Mouse (Mus musculus) limb, embryonic 10.5 days (tissue): ENCODE measurements around the gene Samhd1. TPM values are rescaled to one million over a fixed set of nuclear protein-coding genes. Genes with fewer than 3 reads are reported as not detected.

Experiments
- DNase-seq: peaks from one replicate; pipeline ENCODE4 v3.0.0-alpha.2; 2017; ENCODE audit warnings: low spot score
- H3K27ac ChIP-seq: fragments of 300-500 bp; sonication (generic); 2 replicates; pipeline ENCODE4 v1.5.1; 2016; ENCODE audit warnings: mild to moderate bottlenecking
- H3K27me3 ChIP-seq: fragments of 300-500 bp; sonication (generic); 2 replicates; pipeline ENCODE4 v1.6.1; 2016; ENCODE audit warnings: low read depth, mild to moderate bottlenecking; ENCODE audit not compliant: poor library complexity, severe bottlenecking
- H3K36me3 ChIP-seq: fragments of 300-500 bp; sonication (generic); 2 replicates; pipeline ENCODE4 v1.6.1; 2016; ENCODE audit warnings: mild to moderate bottlenecking, moderate library complexity
- H3K4me1 ChIP-seq: fragments of 300-500 bp; sonication (generic); 2 replicates; pipeline ENCODE4 v1.6.1; 2016
- H3K4me3 ChIP-seq: fragments of 300-500 bp; sonication (generic); 2 replicates; pipeline ENCODE4 v1.5.1; 2016; ENCODE audit warnings: mild to moderate bottlenecking, moderate library complexity
- H3K9me3 ChIP-seq: fragments of 300-500 bp; sonication (generic); replicated peaks from 2 replicates; pipeline ENCODE4 v1.6.1; 2016; ENCODE audit warnings: mild to moderate bottlenecking
- WGBS: fragments of 180-500 bp; shearing (Covaris S2); methylation state at CpG from one replicate; pipeline ENCODE4 v1.1.7; 2016; 5-methylcytosine and 5-hydroxymethylcytosine counted together
- polyA plus RNA-seq: library from polyadenylated mRNA; unstranded; fragments of >200 nt; fragmentation: Nextera tagmentation; extraction: Ambion mirVana; gene quantifications from 2 replicates; pipeline ENCODE4 v1.2.1, GENCODE M21; 2016

The Samhd1 gene
- polyA plus RNA-seq, 1 experiment from 2014 or later, result 27.3 TPM

GRCm38 (mm10) chr2:157048395-157049181 lies 86.5 kb downstream of the Samhd1 start:
- Histone ChIP-seq H3K4me3 (no peak overlapping the region), H3K27ac (no peak overlapping the region), H3K4me1 (no peaks in the 10 kb centered on the region), H3K27me3 (no peaks in the 10 kb centered on the region), H3K36me3 (peaks cover 100% of the 10 kb centered on the region), H3K9me3 (no peaks in the 10 kb centered on the region)
- DNase-seq, result no peak
- WGBS, result 94% methylated on average over 13 of the region's 13 CpGs

Other genes with a start within 250 kb of the Samhd1 start
- 0.45 and 0.58 TPM in 2 replicates for gene Sla2, start 248.1 kb downstream of the Samhd1 start, polyA plus RNA-seq
- 37.5 and 40.4 TPM in 2 replicates for gene Ndrg3, start 143.2 kb downstream of the Samhd1 start, polyA plus RNA-seq
- 51.3 and 61.5 TPM in 2 replicates for gene Dsn1, start 128.1 kb downstream of the Samhd1 start, polyA plus RNA-seq
- gene Soga1, start 56.0 kb downstream of the Samhd1 start, polyA plus RNA-seq, result 5.3 and 5.7 TPM in 2 replicates
- gene Tldc2, start 48.2 kb downstream of the Samhd1 start, polyA plus RNA-seq, result not detected in 2 replicates
- 16.6 and 23.8 TPM in 2 replicates for gene Rbl1, start 69.3 kb upstream of the Samhd1 start, polyA plus RNA-seq
- gene Rpn2, start 143.8 kb upstream of the Samhd1 start, polyA plus RNA-seq, result 284 and 290 TPM in 2 replicates
- 0.58 and 0.66 TPM in 2 replicates for gene Mroh8, start 144.3 kb upstream of the Samhd1 start, polyA plus RNA-seq
- gene Ghrh, start 212.2 kb upstream of the Samhd1 start, polyA plus RNA-seq, result not detected in 2 replicates
- 70.0 and 70.9 TPM in 2 replicates for gene Manbal, start 232.3 kb upstream of the Samhd1 start, polyA plus RNA-seq